Comparison of ENCODE assay signal across 13 mouse cellular contexts in the genomic region with DNA sequence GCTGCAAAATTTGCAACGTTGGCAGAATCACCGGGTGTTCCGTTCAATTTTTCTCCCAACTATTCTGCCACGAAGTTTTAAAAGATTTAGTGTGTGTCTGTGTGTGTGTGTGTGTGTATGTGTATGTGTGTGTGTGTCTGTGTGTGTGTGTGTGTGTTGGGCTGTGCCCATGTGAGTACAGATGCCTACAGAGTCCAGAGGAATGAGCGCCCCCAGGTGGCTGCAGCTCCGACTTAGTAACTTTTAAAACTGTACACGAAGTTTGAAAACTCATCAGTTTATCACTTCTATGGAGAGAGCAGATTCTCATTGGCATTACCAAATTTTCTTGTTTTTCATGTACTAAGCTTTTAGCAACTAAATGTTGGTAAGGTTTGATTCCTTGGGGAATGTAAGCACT.
DNase-seq lines count a peak whose midpoint lies in the region; ATAC-seq and TF ChIP-seq lines count a peak whose summit lies in the region.
"Had no signal": no experiment of that assay in that cellular context is flagged by ENCODE, and none has a peak within 500 bp of the region (broad histone marks: within the 10 kb centered on the region; RNA-seq: fewer than 3 reads in every experiment).

No protein-coding gene starts in this region.

- no peak overlapping the region for H3K9ac ChIP-seq in forebrain, embryonic 14.5 days (ENCODE audit: low read length)
- H3K9ac ChIP-seq in forebrain, embryonic 13.5 days = no peak overlapping the region
- no peak overlapping the region for H3K9ac ChIP-seq in lung, postnatal 0 days (replicated peaks; ENCODE audit: low read depth)
- no peak overlapping the region for H3K9ac ChIP-seq in ES-Bruce4 (ENCODE audit: low read depth, poor library complexity, severe bottlenecking)
- H3K9ac ChIP-seq: heart, embryonic 13.5 days; liver, embryonic 12.5 days had no signal

- H3K4me3 ChIP-seq in forebrain, embryonic 14.5 days (ENCODE audit: low read depth, low read length) = no peak overlapping the region
- no peak overlapping the region for H3K4me3 ChIP-seq in forebrain, embryonic 13.5 days
- no peak overlapping the region for H3K4me3 ChIP-seq in lung, postnatal 0 days (ENCODE audit: low read depth, low read length)
- H3K4me3 ChIP-seq in ES-Bruce4 (ENCODE audit: low read depth, low read length) = no peak overlapping the region
- H3K4me3 ChIP-seq: heart, embryonic 13.5 days; liver, embryonic 12.5 days had no signal

- TF ChIP-seq EP300 in lung, postnatal 0 days (IDR thresholded peaks at IDR 0.05) = no peak
- no peak for TF ChIP-seq EP300 in ES-Bruce4 (IDR thresholded peaks at IDR 0.05; ENCODE audit: insufficient read depth, low read depth, low read length)

- 84% methylated on average over 7 of the region's 7 CpGs for WGBS in forebrain, embryonic 14.5 days
- 85% methylated on average over 7 of the region's 7 CpGs for WGBS in forebrain, embryonic 13.5 days
- 76% methylated on average over 7 of the region's 7 CpGs for WGBS in lung, postnatal 0 days

- no peaks in the 10 kb centered on the region for H3K9me3 ChIP-seq in forebrain, embryonic 14.5 days (replicated peaks; ENCODE audit: control insufficient read depth, low read length)
- H3K9me3 ChIP-seq in forebrain, embryonic 13.5 days (replicated peaks) = no peaks in the 10 kb centered on the region
- H3K9me3 ChIP-seq in lung, postnatal 0 days (ENCODE audit: low read length) = no peaks in the 10 kb centered on the region
- no peaks in the 10 kb centered on the region for H3K9me3 ChIP-seq in ES-Bruce4 (replicated peaks; ENCODE audit: control insufficient read depth, insufficient read depth, low read length, poor library complexity, severe bottlenecking)
- H3K9me3 ChIP-seq: heart, embryonic 13.5 days; liver, embryonic 12.5 days had no signal

- no peaks in the 10 kb centered on the region for H3K4me1 ChIP-seq in forebrain, embryonic 14.5 days (ENCODE audit: control insufficient read depth, insufficient read depth, low read length)
- H3K4me1 ChIP-seq in forebrain, embryonic 13.5 days = peaks cover 9% of the 10 kb centered on the region; the same call in 1 of the 2 replicates
- H3K4me1 ChIP-seq in lung, postnatal 0 days (ENCODE audit: insufficient read depth, low read depth, low read length) = no peaks in the 10 kb centered on the region
- no peaks in the 10 kb centered on the region for H3K4me1 ChIP-seq in ES-Bruce4 (ENCODE audit: control insufficient read depth, insufficient read depth, low read length)
- H3K4me1 ChIP-seq: heart, embryonic 13.5 days; liver, embryonic 12.5 days had no signal

- ATAC-seq in forebrain, embryonic 14.5 days = 0 out of 2 replicates have a peak, but pooled peaks have one; percentile 34
- ATAC-seq in forebrain, embryonic 13.5 days = no peak
- no peak for ATAC-seq in lung, postnatal 0 days
- ATAC-seq: liver, embryonic 12.5 days had no signal

- no peaks in the 10 kb centered on the region for H3K27me3 ChIP-seq in forebrain, embryonic 14.5 days (replicated peaks; ENCODE audit: control insufficient read depth, insufficient read depth, low read length)
- H3K27me3 ChIP-seq in forebrain, embryonic 13.5 days = no peaks in the 10 kb centered on the region
- H3K27me3 ChIP-seq in lung, postnatal 0 days (replicated peaks; ENCODE audit: insufficient read depth, low read length) = no peaks in the 10 kb centered on the region
- H3K27me3 ChIP-seq in ES-Bruce4 (ENCODE audit: control insufficient read depth, insufficient read depth, low read length, poor library complexity, severe bottlenecking) = no peaks in the 10 kb centered on the region
- H3K27me3 ChIP-seq: heart, embryonic 13.5 days; liver, embryonic 12.5 days had no signal

- H3K4me2 ChIP-seq in forebrain, embryonic 14.5 days (ENCODE audit: low read length) = no peak overlapping the region
- no peak overlapping the region for H3K4me2 ChIP-seq in forebrain, embryonic 13.5 days
- no peak overlapping the region for H3K4me2 ChIP-seq in lung, postnatal 0 days (replicated peaks; ENCODE audit: low read depth, low read length)
- H3K4me2 ChIP-seq: heart, embryonic 13.5 days; liver, embryonic 12.5 days had no signal

- TF ChIP-seq POLR2A in ES-Bruce4 (IDR thresholded peaks at IDR 0.05; ENCODE audit: insufficient read depth, low read length) = no peak
- TF ChIP-seq POLR2A in brain, embryonic 14.5 days (IDR thresholded peaks at IDR 0.05; ENCODE audit: borderline replicate concordance, extremely low read depth, insufficient read depth, insufficient read length, poor library complexity, severe bottlenecking) = no peak

- no peak for DNase-seq in forebrain, embryonic 14.5 days (ENCODE audit: low spot score)
- peak; percentile 10 for DNase-seq in lung, postnatal 0 days (ENCODE audit: low spot score)
- DNase-seq in lung, postnatal 4 days = no peak
- peak; percentile 11 for DNase-seq in brain, embryonic 14.5 days (ENCODE audit: low read depth)
- DNase-seq in spleen, postnatal 36 days (ENCODE audit: low spot score in 2 of 2) = no peak
- DNase-seq in right cerebral cortex, adult 2 months (ENCODE audit: low spot score in 2 of 2) = no peak
- DNase-seq: cerebellum, adult 9-11 months; kidney, adult 11 months; kidney, postnatal 25 days had no signal

- peak; percentile 45 for TF ChIP-seq CTCF in lung, postnatal 0 days (IDR thresholded peaks at IDR 0.05)
- peak; percentile 39 for TF ChIP-seq CTCF in ES-Bruce4 (IDR thresholded peaks at IDR 0.05; ENCODE audit: low read depth, low read length)
- TF ChIP-seq CTCF in brain, embryonic 14.5 days (IDR thresholded peaks at IDR 0.05; ENCODE audit: borderline replicate concordance, extremely low read depth, insufficient read depth, insufficient read length) = 0 out of 2 replicates have a peak, but pooled peaks have one; percentile 4

- H3K36me3 ChIP-seq in forebrain, embryonic 14.5 days (ENCODE audit: control insufficient read depth, insufficient read depth, low read length) = peaks cover 25% of the 10 kb centered on the region
- peaks cover 50% of the 10 kb centered on the region for H3K36me3 ChIP-seq in forebrain, embryonic 13.5 days (ENCODE audit: poor library complexity, severe bottlenecking)
- H3K36me3 ChIP-seq in lung, postnatal 0 days (ENCODE audit: insufficient read depth, low read length) = 0 out of 2 replicates have a peak, but pooled peaks cover 12% of the 10 kb centered on the region
- no peaks in the 10 kb centered on the region for H3K36me3 ChIP-seq in ES-Bruce4 (ENCODE audit: control insufficient read depth, insufficient read depth, low read length, poor library complexity, severe bottlenecking)

- no peak overlapping the region for H3K27ac ChIP-seq in forebrain, embryonic 14.5 days (ENCODE audit: low read depth, low read length)
- no peak overlapping the region for H3K27ac ChIP-seq in forebrain, embryonic 13.5 days
- H3K27ac ChIP-seq in lung, postnatal 0 days (ENCODE audit: low read length) = no peak overlapping the region
- no peak overlapping the region for H3K27ac ChIP-seq in ES-Bruce4 (ENCODE audit: insufficient read depth, low read length)
- H3K27ac ChIP-seq: heart, embryonic 13.5 days; liver, embryonic 12.5 days had no signal

Comparison
In these comparisons a context has a peak if more than half of its experiments do, and no peak if none do; other contexts are left out.
1. DNase-seq: peak in lung, postnatal 0 days (single experiment) and brain, embryonic 14.5 days (single experiment); none in forebrain, embryonic 14.5 days (single experiment), lung, postnatal 4 days (0 of 2), spleen, postnatal 36 days (0 of 2) and right cerebral cortex, adult 2 months (0 of 2).
2. Peak in every context shown above with its lines, with median percentiles within 50 percentile points of each other: CTCF ChIP-seq.